Mouse (Mus musculus) erythroblast, adult 5-6 weeks (primary cell): ENCODE results near the gene Gm21812. TPM values are rescaled to one million over a fixed set of nuclear protein-coding genes. Genes with fewer than 3 reads are reported as not detected.
"Not testable (repeated sequence)": the region's sequence is repeated elsewhere in the genome, so short reads cannot be mapped to it uniquely, and the experiment has no call there.

Source experiments
- ATAC-seq: replicated peaks from 2 replicates; pipeline ENCODE4 v1.8.0; 2016; ENCODE audit warnings: moderate number of reproducible peaks, mild to moderate bottlenecking, moderate TSS enrichment, inconsistent platforms; ENCODE audit not compliant: poor library complexity, low FRiP score, severe bottlenecking
- total RNA-seq, 2 experiments: library from RNA; stranded (forward) in 1 of 2; stranded (reverse) in 1 of 2; fragments of 150-400 nt in 1 of 2; fragments of 200-764, 138-1000 nt in 1 of 2; gene quantifications; 2 replicates each; pipeline versions ENCODE4 v1.2.3 to v1.2.4; 2015 to 2017; ENCODE audit warnings: low replicate concordance in 2 of 2

The Gm21812 gene
- total RNA-seq (2015; ENCODE audit: low replicate concordance) = not detected in 2 replicates
- total RNA-seq (2017; ENCODE audit: low replicate concordance) = not detected in 2 replicates

DNA sequence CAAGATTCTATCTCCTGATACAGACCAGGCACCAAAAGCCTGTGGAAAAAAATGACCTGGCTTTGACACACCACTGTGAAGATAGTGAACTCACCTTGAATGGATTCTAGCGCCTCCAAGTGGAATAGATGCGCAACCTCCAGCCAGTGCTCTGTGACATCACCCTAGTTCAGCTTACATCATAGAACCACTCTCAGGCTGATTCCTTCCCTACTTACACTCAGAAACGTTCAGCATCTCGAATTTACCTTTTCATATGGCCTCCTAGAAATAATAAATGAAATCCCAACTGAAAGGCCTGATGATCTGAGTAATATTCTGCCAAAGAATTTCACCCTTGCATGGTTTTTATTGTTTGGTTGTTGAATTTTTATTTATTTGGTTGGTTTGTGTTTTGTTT is at the start of gene Gm21812:
TSS of gene Gm21812 (minus strand) at position 101 of the 400 bp plus-strand sequence.
- not testable (repeated sequence) for ATAC-seq

Other genes with a start within 250 kb of the Gm21812 start
- gene Gm21292, start 213.3 kb downstream of the Gm21812 start, total RNA-seq (2015; ENCODE audit: low replicate concordance) = not detected in 2 replicates
- not detected in 2 replicates for gene Gm21292, start 213.3 kb downstream of the Gm21812 start, total RNA-seq (2017; ENCODE audit: low replicate concordance)
- gene Gm21721, start 145.0 kb downstream of the Gm21812 start, total RNA-seq (2015; ENCODE audit: low replicate concordance) = not detected in 2 replicates
- gene Gm21721, start 145.0 kb downstream of the Gm21812 start, total RNA-seq (2017; ENCODE audit: low replicate concordance) = not detected in 2 replicates
- gene Gm21874, start 69.0 kb upstream of the Gm21812 start, total RNA-seq (2015; ENCODE audit: low replicate concordance) = not detected in 2 replicates
- not detected in 2 replicates for gene Gm21874, start 69.0 kb upstream of the Gm21812 start, total RNA-seq (2017; ENCODE audit: low replicate concordance)